Mouse (Mus musculus) gastrocnemius, postnatal 4 days (tissue): Measurements from ENCODE around the gene Cdc26. TPM values are rescaled to one million over a fixed set of nuclear protein-coding genes. Genes with fewer than 3 reads are reported as not detected.
A peak's percentile ranks its signal among the peaks of the same experiment; 100 is the strongest.

Source experiments
- DNase-seq, 2 experiments: peaks; one replicate each; pipeline ENCODE4 v3.0.0; 2021 to 2022; ENCODE audit warnings: low spot score in 2 of 2, mixed read lengths in 2 of 2
- total RNA-seq, 2 experiments: library from RNA; stranded (reverse); gene quantifications; 2 replicates each; pipeline ENCODE4 v1.2.3; 2021

The Cdc26 gene
- total RNA-seq, 2 experiments from 2014 or later, result 71.3 to 78.6 TPM

DNA sequence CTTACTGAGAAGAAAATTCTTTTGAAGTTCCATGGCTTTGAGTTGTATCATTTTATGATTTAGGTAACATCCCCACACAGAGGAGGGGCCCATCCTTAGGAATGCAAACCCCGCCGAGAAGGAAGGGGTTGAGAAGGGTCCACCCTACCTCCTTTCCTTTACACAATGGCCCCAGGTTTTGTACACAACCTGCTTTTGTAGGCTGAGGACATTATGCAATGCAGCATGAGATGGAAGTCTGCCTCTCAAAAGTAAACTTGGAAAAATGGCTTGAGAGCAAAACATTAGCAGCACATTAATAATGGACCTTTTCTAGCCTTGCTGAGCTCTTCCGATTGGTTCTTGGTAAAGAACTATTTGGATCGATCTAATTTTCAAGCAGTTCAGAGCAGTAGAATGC lies 42.2 kb downstream of the Cdc26 start:
- no peak for DNase-seq

- DNase-seq, result no peak
Measured at GRCm38 (mm10) chr4:62364299-62364698, 44.1 kb downstream of the Cdc26 start.

DNA sequence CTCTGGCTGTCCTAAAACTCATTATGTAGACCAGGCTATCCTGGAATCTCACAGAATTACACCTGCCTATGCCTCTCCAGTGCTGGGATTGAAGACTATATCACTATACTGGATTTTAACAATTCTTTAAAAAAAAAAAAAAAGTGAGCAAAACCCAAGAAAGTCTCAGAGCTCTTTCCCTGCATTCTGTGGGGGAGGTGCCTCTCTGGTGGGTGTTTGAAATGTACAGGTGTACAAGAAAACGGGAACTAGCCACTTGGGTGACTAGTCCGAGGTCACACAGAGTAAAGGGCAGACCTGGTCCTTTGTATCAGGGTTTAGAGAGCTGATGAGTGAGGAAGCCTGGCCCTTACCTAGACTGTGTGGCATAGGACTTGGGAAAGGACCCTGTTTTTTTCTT lies 46.0 kb downstream of the Cdc26 start:
- no peak for DNase-seq

DNA sequence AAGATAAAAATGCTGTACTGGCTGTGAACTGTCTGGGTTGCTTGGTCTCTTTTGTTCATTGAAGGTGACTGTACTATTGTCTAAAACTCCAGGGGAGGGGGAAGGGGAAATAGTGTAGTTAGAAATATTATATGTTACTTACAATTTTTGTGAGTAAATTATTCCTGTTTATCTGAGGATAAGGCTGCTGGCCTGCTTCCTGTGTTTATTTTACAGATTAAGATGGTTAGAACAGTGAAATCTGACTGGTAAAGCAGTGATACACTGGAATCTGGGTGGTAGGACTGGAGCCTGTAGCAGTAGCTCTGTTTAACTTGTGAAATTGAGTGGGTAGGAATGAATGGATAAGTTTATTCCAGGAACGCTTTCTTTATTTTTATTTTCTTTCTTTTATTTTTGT lies 46.4 kb downstream of the Cdc26 start:
- no peak for DNase-seq

- no peak for DNase-seq
Measured at GRCm38 (mm10) chr4:62361571-62361970, 46.9 kb downstream of the Cdc26 start.

DNA sequence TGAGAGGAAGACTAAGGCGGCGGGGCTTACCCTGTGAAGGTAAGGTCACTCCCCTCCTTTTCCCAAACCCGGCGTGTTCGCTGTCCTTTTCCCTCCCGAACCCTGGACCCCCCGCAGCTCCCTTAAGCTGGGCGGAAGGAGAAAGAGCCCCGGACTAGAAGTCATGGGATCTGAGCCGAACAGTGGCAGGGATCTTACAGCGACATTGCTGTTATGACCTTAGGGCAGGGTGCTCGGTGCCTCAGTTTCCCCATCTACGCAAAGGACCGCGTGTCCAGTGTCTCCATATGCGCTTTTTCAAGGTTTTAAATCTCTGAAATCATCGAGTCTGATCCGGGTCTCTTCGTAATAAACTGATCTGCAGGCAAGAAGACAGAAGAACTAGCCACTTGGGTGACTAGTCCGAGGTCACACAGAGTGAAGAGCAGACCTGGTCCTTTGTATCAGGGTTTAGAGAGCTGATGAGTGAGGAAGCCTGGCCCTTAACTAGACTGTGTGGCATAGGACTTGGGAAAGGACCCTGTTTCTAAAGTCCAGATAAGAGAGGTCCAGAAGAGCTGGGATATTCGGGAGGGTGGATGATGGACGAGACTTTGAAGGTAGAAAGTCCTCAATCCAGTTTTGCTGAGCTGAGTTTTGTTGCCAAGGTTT lies 47.5 kb downstream of the Cdc26 start:
- DNase-seq, result no peak

DNA sequence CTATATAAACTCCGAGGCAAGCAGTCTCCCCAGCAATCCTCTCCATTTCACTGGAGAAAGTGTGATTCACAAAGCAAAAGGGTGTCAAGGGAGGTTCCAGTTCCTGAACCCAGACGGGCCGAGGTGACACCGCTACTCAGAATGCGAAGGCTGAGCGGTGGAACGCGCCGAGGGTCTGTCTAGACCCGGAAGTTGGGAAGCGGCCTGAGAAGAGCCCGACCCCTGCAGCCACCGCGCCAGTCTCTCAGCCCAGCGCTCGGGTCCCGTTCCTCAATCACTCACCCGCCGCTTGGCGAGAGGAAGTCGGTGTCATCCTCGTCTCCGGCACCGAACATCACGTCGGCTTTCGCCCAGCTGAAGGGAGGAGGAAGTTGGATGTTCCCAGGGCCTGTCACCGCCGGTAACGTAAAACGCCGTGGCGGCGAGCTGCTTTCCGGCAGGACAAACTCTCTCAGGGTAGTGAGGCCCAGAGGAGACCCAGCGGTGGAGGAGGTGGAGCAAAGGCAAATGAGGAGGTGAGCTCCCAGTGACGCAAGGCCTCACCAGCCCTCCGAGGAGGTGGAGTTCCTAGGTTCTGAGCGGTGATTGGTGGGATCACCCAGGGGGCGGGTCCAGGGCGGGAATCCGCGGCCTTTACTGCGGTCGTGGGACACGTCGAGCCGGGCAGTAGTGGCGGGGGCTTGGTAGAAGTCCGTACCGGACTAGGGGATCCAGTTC lies 48.2 kb downstream of the Cdc26 start, which contains the start of the genes Fkbp15 and Slc31a1:
Gene Fkbp15, minus strand, starts transcription at position 461 of the 717 bp plus-strand sequence.
Gene Slc31a1, plus strand, starts transcription at position 640 of the 717 bp plus-strand sequence.
- peak; percentile 90 to 94 for DNase-seq

- no peak for DNase-seq
Measured at GRCm38 (mm10) chr4:62359256-62359775, 49.1 kb downstream of the Cdc26 start.

DNA sequence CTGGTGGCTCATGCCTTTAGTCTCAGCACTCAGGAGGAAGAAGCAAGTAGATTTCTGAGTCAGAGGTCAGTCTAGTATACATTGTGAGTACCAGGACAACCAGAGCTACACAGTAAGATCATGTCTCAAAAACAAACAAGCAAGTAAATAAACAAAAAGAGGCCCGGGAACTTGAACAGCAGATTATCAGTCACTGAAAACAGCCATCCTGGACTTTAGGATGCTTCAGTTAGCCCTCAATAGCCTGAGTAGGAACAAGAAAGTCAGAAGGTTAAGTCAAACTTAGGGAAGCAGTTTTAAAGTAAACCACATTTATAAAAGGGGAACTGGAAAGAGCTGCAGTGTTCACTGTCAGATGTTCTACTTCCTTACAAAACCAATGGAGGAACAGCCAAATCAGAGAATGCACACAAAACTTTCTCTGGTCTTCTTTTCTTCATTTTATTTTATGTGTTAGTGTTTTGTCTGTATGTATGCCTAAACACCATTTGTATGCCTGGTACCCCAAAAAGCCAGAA lies 50.8 kb downstream of the Cdc26 start:
- DNase-seq, result no peak

GRCm38 (mm10) chr4:62349371-62349770 lies 59.1 kb downstream of the Cdc26 start:
- no peak for DNase-seq

- DNase-seq, result no peak
Measured at GRCm38 (mm10) chr4:62348329-62348705, 60.1 kb downstream of the Cdc26 start.

- DNase-seq, result no peak
Measured at GRCm38 (mm10) chr4:62347605-62348328, 60.7 kb downstream of the Cdc26 start.

- DNase-seq, result no peak
Measured at GRCm38 (mm10) chr4:62345827-62346226, 62.6 kb downstream of the Cdc26 start.

DNA sequence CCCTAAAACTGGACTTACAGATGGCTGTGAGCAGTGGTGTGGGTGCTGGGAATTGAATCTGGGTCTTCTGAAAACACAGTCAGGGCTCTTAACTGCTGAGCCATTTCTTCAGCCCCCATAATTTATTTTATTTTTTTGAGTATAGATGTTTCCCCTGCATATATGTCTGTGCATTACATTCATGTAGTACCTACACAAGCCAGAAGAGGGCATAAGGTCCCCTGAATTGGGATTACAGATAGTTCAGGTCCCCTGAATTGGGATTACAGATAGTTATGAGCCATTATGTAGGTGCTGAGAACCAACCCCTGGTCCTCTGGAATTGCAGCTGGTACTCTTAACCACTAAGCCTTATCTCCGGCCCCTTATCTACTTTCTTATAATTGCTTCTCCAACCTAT lies 64.4 kb downstream of the Cdc26 start:
- DNase-seq, result no peak

GRCm38 (mm10) chr4:62338536-62338935 lies 69.9 kb downstream of the Cdc26 start:
- DNase-seq, result no peak

Other genes starting within 250 kb of the Cdc26 start
- gene Zfp37, start 177.6 kb downstream of the Cdc26 start, total RNA-seq, result 1 to 10 TPM; 5.2 to 5.3 TPM
- gene Slc31a2, start 146.1 kb downstream of the Cdc26 start, total RNA-seq, result 10 to 100 TPM in 1 of 2 experiments, 1 to 10 TPM in 1; 9.5 to 12.3 TPM
- gene Fkbp15, start 48.1 kb downstream of the Cdc26 start, total RNA-seq, result 10 to 100 TPM; 26.7 to 28.5 TPM
- gene Slc31a1, start 47.9 kb downstream of the Cdc26 start, total RNA-seq, result 10 to 100 TPM; 17.7 to 18.8 TPM
- gene Prpf4, start 155 bp upstream of the Cdc26 start, total RNA-seq, result 10 to 100 TPM; 14.0 to 15.0 TPM
- not detected for gene Rnf183, start 26.6 kb upstream of the Cdc26 start, total RNA-seq
- gene Wdr31, start 62.3 kb upstream of the Cdc26 start, total RNA-seq, result 1 to 10 TPM in 1 of 2 experiments, under 1 TPM in 1; 0.91 to 1.1 TPM
- gene Bspry, start 71.4 kb upstream of the Cdc26 start, total RNA-seq, result 1 to 10 TPM; 1.1 to 1.7 TPM
- 10 to 100 TPM in 1 of 2 experiments, 1 to 10 TPM in 1; 9.0 to 10.5 TPM for gene Hdhd3, start 94.8 kb upstream of the Cdc26 start, total RNA-seq
- gene Alad, start 111.3 kb upstream of the Cdc26 start, total RNA-seq, result 10 to 100 TPM; 34.0 to 41.1 TPM
- gene Pole3, start 116.4 kb upstream of the Cdc26 start, total RNA-seq, result 10 to 100 TPM; 27.8 to 31.3 TPM
- gene 4933430I17Rik, start 116.7 kb upstream of the Cdc26 start, total RNA-seq, result under 1 TPM; 0.34 to 0.44 TPM
- gene Rgs3, start 151.2 kb upstream of the Cdc26 start, total RNA-seq, result 10 to 100 TPM; 36.9 to 44.0 TPM